Mouse (Mus musculus) limb, embryonic 11.5 days (tissue): ENCODE measurements around the gene Myh9. TPM values are rescaled to one million over a fixed set of nuclear protein-coding genes. Genes with fewer than 3 reads are reported as not detected.
"Not testable (repeated sequence)": the region's sequence is repeated elsewhere in the genome, so short reads cannot be mapped to it uniquely, and the experiment has no call there.

Source experiments
- ATAC-seq: fragments of 200-750 bp; cut with Nextera tagmentation; 2 replicates; pipeline ENCODE4 v1.8.0; 2017; ENCODE audit warnings: low read depth; ENCODE audit not compliant: insufficient number of reproducible peaks, low FRiP score, low TSS enrichment
- DNase-seq: peaks from one replicate; pipeline ENCODE4 v3.0.0-alpha.2; 2015; ENCODE audit warnings: low spot score
- H3K27ac ChIP-seq: fragments of 300-500 bp; sonication (generic); replicated peaks from 2 replicates; pipeline ENCODE4 v1.5.1; 2014; ENCODE audit warnings: low read depth, mild to moderate bottlenecking, low read length
- H3K27me3 ChIP-seq: fragments of 300-500 bp; sonication (generic); 2 replicates; pipeline ENCODE4 v1.6.1; 2014; ENCODE audit warnings: mild to moderate bottlenecking, low read length, mixed read lengths; ENCODE audit not compliant: control insufficient read depth, insufficient read depth
- H3K36me3 ChIP-seq: fragments of 300-500 bp; sonication (generic); 2 replicates; pipeline ENCODE4 v1.6.1; 2014; ENCODE audit warnings: mild to moderate bottlenecking, low read length, moderate library complexity, mixed read lengths; ENCODE audit not compliant: control insufficient read depth, insufficient read depth
- H3K4me1 ChIP-seq: fragments of 300-500 bp; sonication (generic); 2 replicates; pipeline ENCODE4 v1.6.1; 2014; ENCODE audit warnings: low read length, mixed read lengths; ENCODE audit not compliant: control insufficient read depth, insufficient read depth
- H3K4me2 ChIP-seq: fragments of 300-500 bp; sonication (generic); 2 replicates; pipeline ENCODE4 v1.6.1; 2014; ENCODE audit warnings: low read depth, mild to moderate bottlenecking, moderate library complexity; ENCODE audit not compliant: severe bottlenecking
- H3K4me3 ChIP-seq: fragments of 300-500 bp; sonication (generic); 2 replicates; pipeline ENCODE4 v1.5.1; 2014; ENCODE audit warnings: low read depth, low read length
- H3K9ac ChIP-seq: fragments of 300-500 bp; sonication (generic); 2 replicates; pipeline ENCODE4 v1.6.1; 2014; ENCODE audit warnings: mild to moderate bottlenecking, low read length
- H3K9me3 ChIP-seq: fragments of 300-500 bp; sonication (generic); 2 replicates; pipeline ENCODE4 v1.6.1; 2016; ENCODE audit warnings: low read length; ENCODE audit not compliant: control insufficient read depth
- WGBS: fragments of 180-500 bp; shearing (Covaris S2); extraction: QIAGEN DNeasy Blood & Tissue Kit; methylation state at CpG from one replicate; pipeline ENCODE4 v1.1.7; 2014; 5-methylcytosine and 5-hydroxymethylcytosine counted together
- polyA plus RNA-seq: library from polyadenylated mRNA; unstranded; fragments of >200 nt; fragmentation: Nextera tagmentation; extraction: Ambion mirVana; gene quantifications from 2 replicates; pipeline ENCODE4 v1.2.1, GENCODE M21; 2014

Gene Myh9
- polyA plus RNA-seq, 1 experiment from 2014 or later: 33.2 TPM

GRCm38 (mm10) chr15:77725393-77726020 is 116.5 kb downstream of the Myh9 start:
- not testable (repeated sequence) for H3K9ac ChIP-seq, ATAC-seq
- 74% methylated on average over 6 of the region's 6 CpGs for WGBS

GRCm38 (mm10) chr15:77724208-77724911 is 117.6 kb downstream of the Myh9 start:
- H3K27ac ChIP-seq, H3K27me3 ChIP-seq, DNase-seq, ATAC-seq, H3K4me2 ChIP-seq, H3K9ac ChIP-seq, H3K9me3 ChIP-seq, H3K4me1 ChIP-seq, H3K4me3 ChIP-seq, H3K36me3 ChIP-seq: not testable (repeated sequence)
- WGBS: 22% methylated on average over 3 of the region's 10 CpGs

More at GRCm38 (mm10) chr15:77725393-77726020, 116.5 kb downstream of the Myh9 start:
- DNase-seq, H3K4me3 ChIP-seq, H3K36me3 ChIP-seq, H3K27ac ChIP-seq, H3K27me3 ChIP-seq, H3K9me3 ChIP-seq, H3K4me1 ChIP-seq, H3K4me2 ChIP-seq: not testable (repeated sequence)

GRCm38 (mm10) chr15:77721509-77721908 is 120.5 kb downstream of the Myh9 start:
- H3K27ac ChIP-seq, H3K4me1 ChIP-seq, H3K9ac ChIP-seq, H3K27me3 ChIP-seq, ATAC-seq, H3K4me2 ChIP-seq, DNase-seq, H3K4me3 ChIP-seq, H3K9me3 ChIP-seq, H3K36me3 ChIP-seq: not testable (repeated sequence)
- WGBS: no CpG with 5 or more reads among the region's 3 CpGs

GRCm38 (mm10) chr15:77718240-77718639 is 123.7 kb downstream of the Myh9 start:
- not testable (repeated sequence) for H3K4me3 ChIP-seq, ATAC-seq, H3K36me3 ChIP-seq, H3K27me3 ChIP-seq, H3K27ac ChIP-seq, H3K9me3 ChIP-seq, H3K9ac ChIP-seq, H3K4me1 ChIP-seq, H3K4me2 ChIP-seq, DNase-seq
- WGBS: 83% methylated on average over 2 of the region's 6 CpGs

Other genes with a start within 250 kb of the Myh9 start
- 0.08 TPM in 1 of 2 replicates, not detected in the other for gene Apol10b, start 246.1 kb downstream of the Myh9 start, polyA plus RNA-seq
- gene Gm36245, start 242.9 kb downstream of the Myh9 start, polyA plus RNA-seq: not detected in 2 replicates
- gene Apol11b, start 198.9 kb downstream of the Myh9 start, polyA plus RNA-seq: 0.16 TPM in 1 of 2 replicates, not detected in the other
- gene Apol7e, start 143.3 kb downstream of the Myh9 start, polyA plus RNA-seq: not detected in 2 replicates
- not detected in 2 replicates for gene Apol9b, start 113.1 kb downstream of the Myh9 start, polyA plus RNA-seq
- gene Apol8, start 85.2 kb downstream of the Myh9 start, polyA plus RNA-seq: not detected in 2 replicates
- 263 and 266 TPM in 2 replicates for gene Txn2, start 86.8 kb upstream of the Myh9 start, polyA plus RNA-seq
- 6.1 and 7.2 TPM in 2 replicates for gene Foxred2, start 114.5 kb upstream of the Myh9 start, polyA plus RNA-seq
- gene Eif3d, start 128.6 kb upstream of the Myh9 start, polyA plus RNA-seq: 249 and 259 TPM in 2 replicates